Mouse (Mus musculus) liver, embryonic 14.5 days (tissue): ENCODE data around the gene Bcl2l1.

ENCODE experiments used
- CTCF ChIP-seq: IDR thresholded peaks from 2 replicates; pipeline ENCODE4 v1.5.1; 2016; ENCODE audit warnings: antibody characterized with exemption, low read depth, control low read depth
- EP300 ChIP-seq: IDR thresholded peaks from 2 replicates; pipeline ENCODE4 v1.6.1; 2016; ENCODE audit warnings: antibody characterized with exemption, low read depth

GRCm38 (mm10) chr2:152765045-152765674 lies 66.4 kb downstream of the Bcl2l1 start:
- TF ChIP-seq CTCF, result no peak
- TF ChIP-seq EP300, result no peak
